Mouse (Mus musculus) kidney, postnatal 4 days (tissue): Measurements from ENCODE around the gene Asb4.

Experiments used
- DNase-seq, 2 experiments: peaks; one replicate each; pipeline ENCODE4 v3.0.0; 2021; ENCODE audit warnings: mixed read lengths in 2 of 2

Gene Asb4

DNA sequence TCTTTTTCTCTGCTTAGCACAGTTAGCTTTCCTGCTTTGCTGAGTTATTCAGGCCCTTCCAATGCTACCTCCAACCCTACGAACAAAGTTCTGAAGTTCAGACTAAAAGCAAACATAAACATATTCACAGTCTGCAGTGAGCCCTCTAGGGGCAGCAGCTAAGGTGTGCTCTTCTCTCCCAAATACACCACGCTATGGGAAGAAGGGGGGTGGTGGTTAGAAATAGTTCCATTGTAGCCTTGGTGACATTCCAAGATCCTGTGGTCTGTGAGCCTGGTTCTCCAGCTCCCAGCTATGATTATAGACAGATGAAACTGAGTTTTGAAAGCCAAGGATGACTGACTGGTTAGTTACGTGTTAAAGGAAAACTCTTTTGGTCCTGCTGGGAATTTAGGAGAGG is 13.6 kb downstream of the Asb4 start:
- DNase-seq, result no peak

DNA sequence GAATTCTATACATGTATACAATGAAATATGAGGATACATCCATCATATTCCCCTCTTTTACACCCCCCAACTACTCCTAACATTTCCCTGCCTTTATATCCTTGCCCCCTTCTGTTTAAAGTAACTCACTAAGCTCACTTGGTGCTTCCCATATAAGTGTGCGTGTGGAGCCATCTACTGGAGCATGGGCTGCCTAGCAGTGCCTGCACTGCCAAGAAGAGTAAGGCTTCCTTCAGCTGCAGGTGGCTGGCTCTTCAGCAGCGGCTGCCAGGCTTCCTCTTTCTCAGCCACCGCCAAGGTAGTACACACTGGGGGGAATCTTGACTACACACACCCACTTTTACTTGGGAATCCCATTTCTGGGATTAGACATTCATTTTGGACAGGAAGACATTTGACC is 18.2 kb downstream of the Asb4 start:
- DNase-seq, result peak; percentile 79 to 83

DNA sequence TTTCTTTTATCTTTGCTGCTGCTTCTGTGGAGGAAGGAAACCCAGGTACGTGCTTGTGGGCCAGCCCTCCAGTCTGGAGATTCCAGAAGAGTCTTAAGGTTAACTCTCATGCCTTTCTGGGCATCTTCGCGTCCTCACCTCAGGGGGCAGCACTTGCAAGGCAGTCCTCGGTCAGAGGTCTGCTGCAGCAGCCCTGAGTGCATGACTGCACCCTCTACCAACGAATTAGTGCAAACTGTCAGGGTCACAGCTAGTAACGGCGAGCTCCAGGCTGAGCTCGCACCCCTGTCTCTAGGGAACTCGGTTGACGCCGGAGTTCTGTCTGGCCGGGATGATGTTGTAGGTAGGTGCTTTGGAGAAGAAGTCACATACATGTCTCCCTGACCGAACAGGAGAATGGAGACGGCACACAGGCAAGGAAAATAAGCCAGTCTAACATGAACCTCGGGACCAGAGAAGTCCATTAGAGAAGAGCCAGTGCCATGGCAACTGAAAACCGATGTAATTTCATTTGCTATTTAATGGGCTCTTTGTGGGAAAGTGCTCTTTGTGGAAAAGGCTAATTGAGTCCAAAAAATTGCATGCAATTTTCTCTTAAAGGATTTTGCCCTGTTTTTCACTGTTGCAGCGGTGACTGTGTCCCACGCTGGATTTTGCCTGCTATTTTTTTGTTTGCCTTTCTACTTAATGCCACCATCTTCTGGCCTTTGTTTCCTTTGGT is 20.1 kb downstream of the Asb4 start:
- DNase-seq, result peak; percentile 40 to 55

DNA sequence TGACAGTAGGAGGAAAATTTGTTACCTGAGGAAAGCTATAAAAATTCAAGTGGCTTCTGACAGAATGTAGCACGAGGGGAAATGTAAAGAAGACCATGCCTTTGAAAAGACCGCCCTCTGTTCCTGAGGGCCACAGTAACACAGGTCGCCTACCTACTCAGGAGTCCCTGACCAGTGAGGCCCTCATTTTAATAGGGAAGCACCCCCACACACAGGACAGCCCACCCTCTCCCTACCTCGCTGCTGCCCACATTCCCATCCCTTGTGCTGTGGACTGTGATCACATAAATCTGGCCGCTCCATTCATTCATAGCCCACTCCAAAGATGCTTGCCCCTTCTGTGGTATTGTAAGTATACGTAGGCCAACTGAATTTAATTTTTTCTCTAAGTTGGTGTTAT is 20.8 kb downstream of the Asb4 start:
- no peak for DNase-seq

DNA sequence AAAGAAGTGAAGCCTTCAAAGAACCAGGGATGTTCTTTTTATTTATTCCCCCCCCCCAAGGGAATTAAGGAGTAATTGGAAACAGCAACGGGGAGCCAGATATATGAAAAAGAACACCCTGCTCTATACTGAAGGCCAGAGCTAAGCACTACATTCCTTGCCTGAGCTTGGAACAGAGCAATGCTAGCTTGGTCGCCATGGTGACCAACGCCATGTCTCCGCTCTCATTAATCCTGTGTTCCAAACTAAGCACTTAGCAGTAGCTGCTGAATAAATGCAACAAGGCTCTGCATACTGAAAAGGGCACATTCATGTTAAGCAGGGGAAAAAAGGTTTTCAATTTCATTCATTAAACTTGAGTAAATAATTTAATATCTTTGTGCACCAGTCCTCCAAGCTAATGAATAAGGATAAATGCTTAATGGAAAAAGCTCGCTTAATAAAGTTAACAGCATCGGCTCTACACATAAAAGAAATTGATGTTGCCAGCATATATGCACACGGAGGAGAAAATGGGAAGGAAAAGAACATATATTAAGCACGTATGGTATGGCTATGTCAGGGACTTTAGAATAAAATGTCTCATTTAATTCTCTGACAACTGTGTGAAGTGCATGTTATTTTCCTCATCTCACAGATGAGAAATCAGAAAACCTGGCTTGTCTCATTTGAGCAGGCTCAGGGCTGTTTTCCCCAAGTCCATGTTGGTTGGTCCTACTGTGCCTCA is 25.4 kb downstream of the Asb4 start:
- peak; percentile 20 to 42 for DNase-seq

DNA sequence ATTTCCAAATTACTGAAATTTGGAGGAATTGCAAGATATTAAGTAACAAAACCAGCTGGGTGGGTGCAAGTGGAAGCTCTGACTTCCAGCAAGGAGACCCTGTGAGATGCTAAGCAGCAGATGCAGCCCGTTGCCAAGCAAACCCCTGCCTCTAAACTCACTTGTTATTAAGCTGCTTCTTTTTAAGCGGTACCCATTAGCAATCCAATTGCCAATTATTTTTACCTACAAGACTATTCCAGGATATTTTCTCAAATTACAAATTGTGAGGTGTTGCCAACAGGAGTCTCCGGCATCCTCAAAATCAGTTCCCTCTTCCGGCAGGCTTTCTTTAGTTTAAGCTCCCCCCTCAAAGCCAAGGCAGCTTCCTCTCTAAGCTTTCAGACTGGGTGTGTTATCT is 26.5 kb downstream of the Asb4 start:
- DNase-seq, result no peak

DNA sequence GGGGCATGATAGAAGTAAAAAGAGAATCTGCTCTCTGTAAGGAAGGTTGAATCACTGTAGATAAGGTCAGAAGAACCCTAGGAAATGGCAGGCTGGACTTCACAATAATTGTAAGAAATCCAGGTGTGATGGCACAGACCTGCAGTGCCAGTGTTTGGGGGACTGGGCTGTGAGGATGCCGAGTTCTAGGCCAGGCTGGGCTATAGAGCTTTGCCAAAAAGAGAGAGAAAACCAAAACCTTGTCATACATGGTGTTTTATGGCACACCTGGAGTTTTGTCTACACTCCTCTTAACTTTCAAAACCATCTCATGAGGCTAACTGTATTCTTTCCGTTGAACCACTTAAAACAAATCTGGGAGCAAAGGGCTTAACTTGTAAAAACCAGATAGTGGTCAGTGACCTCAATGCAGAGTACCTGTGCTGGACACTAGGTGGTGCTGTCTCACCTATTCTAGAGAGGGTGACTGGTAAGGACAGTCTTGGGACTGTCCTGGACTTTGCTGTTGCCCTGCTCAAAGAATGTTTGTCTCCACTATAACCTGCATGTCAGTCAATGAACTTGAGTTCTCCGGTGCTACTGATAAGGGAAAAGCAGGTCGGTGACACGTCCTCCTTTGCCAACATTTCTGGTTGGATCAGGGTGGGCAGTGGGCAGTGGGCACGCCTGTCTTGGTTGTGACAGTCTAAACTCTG is 27.7 kb downstream of the Asb4 start:
- DNase-seq, result peak; percentile 87 to 88

DNA sequence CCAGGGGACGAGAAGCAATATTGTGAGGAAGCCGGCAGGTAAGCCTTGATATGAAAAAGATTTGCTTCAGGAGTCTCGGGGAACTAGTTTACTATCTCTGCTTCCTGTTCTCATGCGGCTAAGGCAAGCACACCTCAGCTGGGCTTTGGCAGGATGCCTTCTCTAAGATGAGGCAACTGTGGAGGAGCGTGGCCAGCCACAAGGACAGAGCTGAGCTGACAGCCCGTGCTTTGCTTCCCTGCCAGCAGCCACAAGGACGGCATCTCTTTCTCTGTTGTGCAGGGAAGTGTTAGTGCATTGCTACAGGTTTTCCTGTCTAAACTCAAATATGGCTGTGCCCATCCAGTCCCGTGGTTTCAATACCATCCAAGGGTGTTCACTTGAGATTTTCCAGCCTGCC is 30.1 kb downstream of the Asb4 start:
- DNase-seq, result peak in 1 of 2 experiments; percentile 22

DNA sequence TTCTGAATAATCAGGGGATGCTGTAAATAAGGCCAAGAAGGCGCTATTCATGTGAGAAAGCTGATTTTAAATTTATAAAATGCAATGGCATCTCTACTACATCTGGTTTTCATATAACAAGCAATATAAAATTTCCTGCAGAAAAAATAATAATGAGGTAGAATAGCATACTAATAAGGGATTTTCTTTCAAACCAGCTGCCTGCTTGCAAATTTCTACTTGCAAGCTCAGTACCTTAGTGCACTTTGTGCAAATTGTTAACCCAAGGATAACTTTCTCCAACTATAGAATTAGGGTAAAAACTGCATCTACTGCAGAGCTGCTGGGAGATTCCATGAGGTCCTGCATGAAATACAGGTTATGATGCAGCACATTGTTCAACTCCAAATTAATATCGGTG is 38.3 kb downstream of the Asb4 start:
- DNase-seq, result no peak

DNA sequence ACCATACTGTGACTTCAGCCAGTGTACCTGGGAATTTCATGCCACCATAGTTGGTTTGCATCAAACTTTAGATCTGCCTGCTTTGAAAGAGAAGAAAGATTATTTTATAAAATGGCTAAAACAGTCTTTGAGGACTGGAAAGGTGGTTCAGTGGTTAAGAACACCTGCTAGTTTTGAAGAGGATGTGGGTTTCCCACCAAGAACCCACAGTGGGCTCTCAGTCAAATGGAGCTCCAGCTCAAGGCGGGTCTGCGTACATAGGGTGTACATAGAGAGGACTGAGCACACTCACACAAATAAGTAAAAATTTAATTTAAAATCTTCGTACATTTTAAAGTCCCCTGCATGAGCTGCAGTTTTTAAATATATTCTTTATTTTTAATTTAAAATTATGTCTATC is 39.2 kb downstream of the Asb4 start:
- DNase-seq, result no peak

DNA sequence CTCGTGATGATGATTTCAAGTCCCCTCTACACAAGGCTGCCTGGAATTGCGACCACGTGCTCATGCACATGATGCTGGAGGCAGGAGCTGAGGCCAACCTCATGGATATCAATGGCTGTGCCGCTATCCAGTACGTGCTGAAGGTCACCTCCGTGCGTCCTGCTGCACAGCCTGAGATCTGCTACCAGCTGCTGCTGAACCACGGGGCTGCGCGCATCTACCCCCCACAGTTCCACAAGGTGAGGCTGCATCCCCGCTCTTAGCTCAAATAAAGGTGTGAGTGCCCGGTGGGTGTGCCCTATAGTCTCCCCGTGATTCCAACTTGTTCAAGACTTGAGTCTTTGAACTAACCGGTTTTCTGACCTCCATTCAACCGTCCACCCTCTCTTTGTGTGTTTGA is 40.4 kb downstream of the Asb4 start:
- no peak for DNase-seq

DNA sequence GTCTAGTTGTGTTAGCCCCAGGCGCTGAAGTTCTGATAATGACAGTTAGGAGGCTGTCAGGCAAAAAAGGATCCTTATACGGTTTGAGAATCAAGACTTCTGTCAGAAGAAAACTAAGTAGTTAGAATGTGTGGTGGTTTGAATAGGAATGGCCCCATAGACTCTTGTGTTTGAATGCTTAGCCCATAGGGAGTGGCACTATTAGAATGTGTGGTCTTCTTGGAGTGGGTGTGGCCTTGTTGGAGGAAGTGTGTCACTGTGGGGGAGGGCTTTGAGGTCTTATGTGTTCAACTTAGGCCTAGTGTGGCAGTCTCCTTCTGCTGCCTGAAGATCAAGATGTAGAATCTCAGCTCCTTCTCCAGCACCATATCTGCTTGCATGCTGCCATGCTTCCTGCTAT is 43.8 kb downstream of the Asb4 start:
- no peak for DNase-seq

DNA sequence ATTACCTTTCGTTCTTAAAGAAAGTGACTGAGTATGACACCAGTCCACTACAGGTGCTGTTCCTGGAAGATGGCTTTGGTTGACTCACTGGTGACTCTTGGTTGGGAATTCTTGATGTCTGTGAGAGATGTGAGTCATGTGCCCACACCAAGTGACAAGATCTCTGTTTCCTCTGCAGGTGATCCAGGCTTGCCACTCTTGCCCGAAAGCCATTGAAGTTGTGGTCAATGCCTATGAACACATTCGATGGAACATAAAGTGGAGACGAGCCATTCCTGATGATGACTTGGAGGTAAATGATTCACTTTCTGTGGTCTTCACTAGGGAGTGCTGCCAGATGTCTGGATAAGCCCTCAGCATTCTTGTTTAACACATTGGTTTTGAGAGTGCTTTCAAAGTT is 46.4 kb downstream of the Asb4 start:
- DNase-seq, result no peak

DNA sequence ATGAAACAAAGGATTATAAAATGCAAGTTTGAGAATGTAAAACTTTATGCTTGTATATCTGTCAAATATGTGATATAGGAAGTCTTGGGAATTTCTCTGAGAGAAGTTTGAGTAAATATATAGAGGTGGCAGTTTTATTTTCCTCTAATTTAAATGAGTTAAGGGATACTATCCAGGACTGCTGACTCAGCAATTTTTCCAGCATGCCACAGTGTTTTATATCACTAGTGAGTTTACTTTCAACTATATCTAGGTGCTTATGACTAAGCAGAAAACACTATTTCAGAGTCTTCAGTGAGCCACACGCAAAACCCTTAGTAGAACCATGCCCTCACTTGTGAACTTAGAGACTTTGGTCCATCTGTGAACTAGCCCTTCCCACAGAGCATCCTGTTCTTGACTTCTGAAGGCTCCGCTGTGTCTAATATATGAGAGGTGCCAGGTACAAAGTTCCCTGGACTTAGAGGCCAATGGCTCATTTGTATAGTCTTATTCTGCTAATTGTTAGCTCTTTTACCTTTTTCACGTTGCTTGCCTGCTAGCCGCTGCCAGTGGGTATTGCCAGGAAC is 46.9 kb downstream of the Asb4 start:
- no peak for DNase-seq

DNA sequence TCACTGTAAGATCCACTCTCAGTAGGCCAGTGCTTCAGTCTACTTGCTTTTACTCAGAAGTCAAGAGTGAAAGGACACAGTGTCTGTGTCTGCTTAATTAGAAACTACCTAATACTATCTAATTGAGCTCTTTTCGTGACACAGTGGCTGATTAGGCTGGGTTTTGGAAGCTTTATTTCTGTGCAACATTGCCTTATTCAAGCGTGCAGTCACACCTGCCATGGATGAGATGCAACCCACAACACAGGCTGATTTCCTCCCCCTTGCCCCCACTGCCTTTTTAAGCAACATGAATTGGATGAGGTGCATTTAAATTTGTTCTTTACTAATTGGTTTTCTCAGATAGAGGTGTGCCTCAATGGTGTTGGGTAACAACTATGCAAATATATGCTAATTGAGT is 50.7 kb downstream of the Asb4 start:
- no peak for DNase-seq

DNA sequence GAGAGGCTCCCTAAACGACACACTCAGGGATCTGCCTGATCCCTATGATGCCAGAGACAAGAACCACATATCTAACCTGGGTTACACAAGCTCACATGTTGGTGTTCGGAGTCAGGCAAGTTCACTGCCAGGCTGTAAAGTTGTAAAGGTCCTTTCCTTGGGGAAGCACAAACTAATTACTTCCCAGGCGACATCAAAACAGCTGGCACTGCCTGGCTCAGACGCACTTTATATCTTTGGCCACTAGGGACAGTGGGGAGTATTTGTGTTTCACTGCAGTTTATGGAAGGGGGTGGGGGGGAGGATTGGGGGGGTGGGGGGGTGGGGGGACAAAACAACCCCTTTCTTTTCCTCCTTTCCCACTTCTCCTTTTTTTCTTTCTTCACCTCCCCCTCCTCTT is 54.6 kb downstream of the Asb4 start:
- DNase-seq, result peak in 1 of 2 experiments; percentile 51

DNA sequence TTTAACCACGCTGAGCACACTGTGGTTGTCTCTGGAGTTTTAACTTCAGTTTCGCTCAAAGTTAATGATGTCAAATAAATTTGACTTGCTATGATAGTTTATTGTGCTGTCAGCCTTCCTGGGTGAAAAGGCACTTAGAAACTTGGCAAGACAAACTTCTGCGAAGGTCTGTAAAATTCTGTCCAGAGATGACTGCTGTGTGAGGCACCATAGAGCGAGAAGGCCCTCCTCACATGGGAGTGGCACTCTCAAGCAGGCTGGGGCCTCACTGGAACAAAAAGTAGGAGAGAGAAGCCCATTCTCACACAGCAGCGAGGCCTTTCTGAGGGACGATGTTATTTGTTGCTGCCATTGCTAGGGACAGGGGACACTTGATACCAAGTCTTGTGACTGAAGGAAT is 58.0 kb downstream of the Asb4 start:
- no peak for DNase-seq

DNA sequence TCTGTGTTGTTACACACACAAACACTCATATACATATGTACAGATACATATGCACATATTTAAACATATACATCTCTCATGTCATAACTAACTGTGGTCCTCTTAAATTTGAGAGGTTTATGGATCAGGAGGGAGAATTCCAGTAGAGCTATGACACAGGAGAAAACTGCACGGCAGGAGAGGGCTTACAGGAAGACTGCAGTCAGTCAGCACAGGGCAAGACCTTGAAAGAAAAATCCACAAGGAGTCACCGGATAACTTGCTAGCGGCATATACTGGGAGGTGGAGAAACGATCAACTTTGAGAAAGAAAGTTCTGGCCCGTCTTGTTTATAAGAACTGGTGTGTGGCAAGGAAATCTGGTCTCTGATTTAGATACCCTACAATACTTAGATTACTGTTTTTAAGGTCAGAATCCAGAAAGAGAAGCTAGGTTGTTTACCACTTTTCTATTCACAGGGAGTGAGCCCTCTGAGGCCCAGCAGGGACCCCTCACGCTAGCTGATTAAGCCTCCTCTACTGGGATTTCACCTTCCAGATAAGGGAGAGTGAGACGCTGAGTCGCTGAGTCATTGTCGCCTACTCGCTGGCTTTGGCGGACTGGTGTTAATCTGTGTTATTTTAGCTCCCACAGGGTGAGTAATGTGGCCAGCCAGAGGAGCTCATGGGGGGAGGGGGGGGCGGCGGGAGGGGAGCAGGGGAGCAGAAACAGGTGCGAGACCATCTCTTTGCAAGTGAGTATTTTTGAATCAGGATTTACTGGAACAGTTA is 59.3 kb downstream of the Asb4 start:
- peak; percentile 16 to 48 for DNase-seq

DNA sequence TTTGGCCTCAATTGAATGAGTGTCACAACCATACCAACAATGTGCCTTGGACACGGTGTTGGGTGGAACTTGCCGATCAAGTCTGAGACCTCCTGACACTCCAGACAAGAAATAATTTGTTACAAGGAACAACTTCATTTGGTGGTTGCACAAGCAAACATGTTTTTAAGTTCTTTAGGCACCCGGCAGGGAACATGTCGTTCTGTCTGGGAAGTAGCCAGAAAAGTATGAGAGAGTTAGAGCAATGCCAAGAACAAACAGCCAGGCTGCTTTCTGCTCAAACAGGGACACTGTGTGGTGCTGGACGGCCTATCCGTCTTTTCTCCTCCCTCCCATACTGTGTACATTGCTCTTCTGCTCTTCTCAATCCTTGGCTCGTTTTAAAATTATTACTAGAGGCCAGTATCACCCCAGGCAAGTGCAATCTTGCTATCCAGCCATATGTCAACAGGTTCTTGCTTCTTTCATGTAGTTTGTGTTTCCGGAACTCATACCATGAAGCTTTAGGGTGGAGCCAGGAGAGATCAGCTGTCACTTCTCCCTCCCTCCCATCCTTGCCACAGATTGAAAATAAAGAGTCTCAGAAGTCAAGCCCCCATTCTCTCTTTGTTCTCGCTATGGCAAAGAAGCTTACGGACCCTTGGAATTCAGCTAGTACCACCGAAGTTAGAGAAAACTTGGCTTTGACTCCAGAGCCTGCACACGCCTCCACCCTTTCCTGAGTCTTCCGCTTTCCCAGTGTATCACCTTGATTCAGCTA is 60.1 kb downstream of the Asb4 start:
- no peak for DNase-seq

DNA sequence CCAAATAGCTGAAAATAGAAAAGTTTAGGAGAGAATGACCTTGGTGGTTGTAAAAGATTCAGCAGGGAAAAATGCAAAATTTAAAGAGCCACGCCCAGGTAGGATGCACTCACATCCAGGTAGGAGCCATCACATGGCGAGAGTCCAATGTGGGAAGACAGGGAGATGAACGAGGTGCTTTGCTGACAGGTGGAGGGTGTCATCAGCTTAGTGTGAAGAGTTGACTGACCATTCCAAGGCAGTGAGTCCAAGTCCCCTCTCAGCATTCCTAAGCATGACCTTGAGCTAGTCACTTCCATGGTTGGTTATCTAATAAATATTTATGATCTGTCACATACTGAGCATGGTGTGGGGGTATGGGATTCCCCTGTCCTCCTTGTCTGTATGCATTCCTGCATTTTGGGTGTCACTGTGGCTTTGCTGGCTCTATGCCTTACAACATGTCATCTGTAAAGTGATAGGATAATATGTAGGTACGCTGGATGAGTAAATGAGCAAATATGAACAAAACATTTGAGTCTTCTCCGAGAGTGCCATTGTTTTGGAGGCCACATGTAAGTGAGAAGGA is 61.2 kb downstream of the Asb4 start:
- no peak for DNase-seq

DNA sequence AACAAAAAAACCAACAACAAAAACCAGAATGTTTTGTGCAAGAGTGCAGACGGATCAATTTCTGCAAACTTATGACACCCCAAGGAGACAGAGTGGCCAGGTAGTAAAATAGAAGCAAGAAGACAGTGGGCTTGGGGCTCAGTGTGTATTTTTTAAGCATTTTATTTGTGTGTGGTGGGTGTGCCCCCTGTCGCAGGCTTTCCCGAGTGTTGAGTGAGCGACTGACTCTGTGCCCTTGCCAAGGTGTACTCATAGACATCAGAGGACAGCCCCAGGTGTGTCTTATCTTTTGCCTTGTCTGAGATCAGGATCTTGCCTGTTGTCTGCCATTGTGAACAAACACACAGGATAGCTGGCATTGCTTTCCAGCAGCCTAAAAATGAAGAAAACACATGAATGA is 63.8 kb downstream of the Asb4 start:
- DNase-seq, result no peak

DNA sequence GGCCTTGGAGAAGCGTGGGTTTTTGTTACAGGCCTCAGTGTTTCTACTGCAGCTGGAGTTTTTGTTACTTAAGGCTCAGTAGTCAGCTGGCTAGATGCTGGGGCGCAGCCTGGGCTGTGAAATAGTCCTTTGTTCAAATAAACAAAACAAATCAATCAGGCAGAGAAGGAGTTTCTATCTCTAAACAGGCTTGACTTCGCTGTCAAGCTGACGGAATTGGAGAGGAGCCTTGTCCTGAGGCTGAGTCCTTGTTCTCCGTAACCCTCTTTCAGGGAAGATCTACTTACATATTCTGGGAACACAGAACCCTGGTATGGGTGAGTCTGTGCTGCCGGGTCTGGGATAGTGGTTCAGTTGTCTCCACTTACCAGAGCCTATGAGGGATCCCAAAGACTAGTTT is 64.4 kb downstream of the Asb4 start:
- DNase-seq, result no peak
